Comparison of ENCODE assay signal across 10 mouse cellular contexts in the genomic region with DNA sequence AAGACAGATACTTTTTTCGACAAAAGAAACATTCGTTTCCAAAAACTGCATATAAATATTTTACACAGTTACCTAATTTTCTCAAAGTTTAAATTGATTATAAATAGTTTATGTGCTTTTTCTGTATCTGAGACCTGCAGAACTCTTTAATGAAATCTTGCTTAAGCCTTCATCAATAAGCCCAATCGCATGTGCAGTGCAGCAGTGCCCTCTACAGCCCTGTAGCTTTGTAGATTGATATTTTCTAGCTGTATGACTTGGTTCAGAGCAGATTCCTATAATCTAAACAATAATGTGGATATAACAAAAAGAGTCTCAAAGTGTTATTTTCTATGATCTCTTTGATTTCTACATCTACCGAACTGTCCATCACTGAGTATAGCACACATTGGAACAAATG.
A peak's percentile ranks its signal among the peaks of the same experiment; 100 is the strongest.
DNase-seq lines count a peak whose midpoint lies in the region; TF ChIP-seq lines count a peak whose summit lies in the region.
"Had no signal": no experiment of that assay in that cellular context is flagged by ENCODE, and none has a peak within 500 bp of the region (broad histone marks: within the 10 kb centered on the region; RNA-seq: fewer than 3 reads in every experiment).

No protein-coding gene starts in this region.

- peak; percentile 53; the same call in 1 of the 2 replicates for TF ChIP-seq CTCF in embryonic fibroblast, embryonic 13.5 days (IDR thresholded peaks at IDR 0.05; ENCODE audit: borderline replicate concordance, insufficient read depth, low read length)

- H3K4me1 ChIP-seq in embryonic fibroblast, embryonic 13.5 days (ENCODE audit: control insufficient read depth, insufficient read depth, low read length): no peaks in the 10 kb centered on the region
- H3K4me1 ChIP-seq: embryonic facial prominence, embryonic 13.5 days; lung, embryonic 15.5 days had no signal

- no peak overlapping the region for H3K27ac ChIP-seq in embryonic fibroblast, embryonic 13.5 days (ENCODE audit: insufficient read depth, low read length)
- H3K27ac ChIP-seq: embryonic facial prominence, embryonic 13.5 days; lung, embryonic 15.5 days had no signal

- TF ChIP-seq POLR2A in embryonic fibroblast, embryonic 13.5 days (IDR thresholded peaks at IDR 0.05; ENCODE audit: low read depth, low read length): no peak

- peak; percentile 2 for DNase-seq in cerebellum, adult 9-10 months
- no peak for DNase-seq in cerebellum, adult 9-11 months
- DNase-seq in A20 (ENCODE audit: low read depth, low spot score): peak; percentile 26
- DNase-seq in layer of hippocampus, adult 9-11 months: peak; percentile 61
- peak; percentile 79 to 86 for DNase-seq in right cerebral cortex, adult 2 months (ENCODE audit: low spot score in 2 of 2)
- no peak for DNase-seq in urinary bladder, postnatal 4 days (ENCODE audit: low spot score in 2 of 2)
- no peak for DNase-seq in ovary, postnatal 36 days (ENCODE audit: low spot score)

- H3K4me3 ChIP-seq in embryonic fibroblast, embryonic 13.5 days (ENCODE audit: insufficient read depth, low read length): no peak overlapping the region
- H3K4me3 ChIP-seq: embryonic facial prominence, embryonic 13.5 days; lung, embryonic 15.5 days had no signal

Comparison
In these comparisons a context has a peak if more than half of its experiments do, and no peak if none do; other contexts are left out.
1. DNase-seq: peak in cerebellum, adult 9-10 months (single experiment), A20 (single experiment), layer of hippocampus, adult 9-11 months (single experiment) and right cerebral cortex, adult 2 months (2 of 2); none in cerebellum, adult 9-11 months (single experiment), urinary bladder, postnatal 4 days (0 of 2) and ovary, postnatal 36 days (single experiment).